8 mouse cellular contexts compared by ENCODE assay signal in the genomic region with DNA sequence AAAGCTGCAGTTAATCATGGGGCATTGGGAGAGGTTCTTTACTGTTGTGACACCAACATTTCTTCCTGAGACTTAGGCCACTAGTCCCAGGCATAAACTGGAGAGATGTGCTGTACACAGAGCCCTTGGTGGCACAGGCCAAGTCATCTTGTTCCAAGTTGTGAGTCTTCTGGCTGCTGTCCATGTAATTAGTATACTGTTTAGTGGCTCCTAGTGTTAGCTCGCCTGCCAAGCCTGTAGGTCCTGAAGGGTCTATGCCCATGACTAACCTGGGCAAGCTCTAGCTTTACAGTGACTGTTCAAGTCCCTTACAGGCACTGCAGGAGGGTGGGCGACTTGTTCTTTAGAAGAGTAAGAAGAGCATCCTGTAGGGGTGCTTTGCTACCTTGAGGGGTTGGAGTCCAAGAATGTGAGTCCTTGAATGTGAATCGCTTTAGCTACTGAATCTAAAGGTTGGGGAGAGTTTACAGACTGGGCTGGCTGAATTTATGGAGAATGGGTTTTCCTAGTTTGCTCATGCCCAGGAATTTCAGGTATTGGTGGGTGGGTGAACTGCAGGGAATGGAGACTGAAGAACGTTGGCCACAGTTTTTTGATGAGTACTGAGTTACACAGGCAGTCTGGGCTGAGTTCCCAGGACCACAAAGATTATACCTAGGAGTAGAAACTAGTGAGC. TPM values are rescaled to one million over a fixed set of nuclear protein-coding genes. Genes with fewer than 3 reads are reported as not detected.
DNase-seq lines count a peak whose midpoint lies in the region; ATAC-seq and TF ChIP-seq lines count a peak whose summit lies in the region.

No protein-coding gene starts in this region.

- H3K36me3 ChIP-seq in heart, embryonic 13.5 days = peaks cover 31% of the 10 kb centered on the region
- H3K36me3 ChIP-seq in MEL (ENCODE audit: control insufficient read depth in 1 of 2, insufficient read depth in 2 of 2, low read length in 2 of 2) = peaks cover 2 to 11% of the 10 kb centered on the region in 2 experiments
- H3K36me3 ChIP-seq in hindbrain, embryonic 12.5 days = peaks cover 27% of the 10 kb centered on the region
- H3K36me3 ChIP-seq in midbrain, embryonic 16.5 days (ENCODE audit: control insufficient read depth, insufficient read depth, low read length) = peaks cover 7% of the 10 kb centered on the region

- peak overlapping the region; percentile 44 for H3K4me2 ChIP-seq in heart, embryonic 13.5 days
- H3K4me2 ChIP-seq in hindbrain, embryonic 12.5 days (replicated peaks) = peak overlapping the region; percentile 36
- no peak overlapping the region for H3K4me2 ChIP-seq in midbrain, embryonic 16.5 days (ENCODE audit: low read length)

- intact Hi-C loops in heart, postnatal 25 days (cut with DNase I) = loop anchor here (5.0 kb wide), 1 partner anchor 154 kb away; no protein-coding TSS in a partner anchor
- intact Hi-C loops in left cerebral cortex, postnatal 14 days (cut with DNase I) = no loop called here

- DNase-seq in heart, postnatal 4 days = no peak
- peak; percentile 74 for DNase-seq in MEL (ENCODE audit: low read depth, low spot score)
- no peak for DNase-seq in thymus, postnatal 0 days (ENCODE audit: low spot score)
- no peak for DNase-seq in heart, postnatal 25 days (ENCODE audit: low spot score)
- DNase-seq in left cerebral cortex, postnatal 14 days (ENCODE audit: low spot score in 2 of 2) = no peak

- no peak for TF ChIP-seq CTCF in MEL (IDR thresholded peaks at IDR 0.05 in 2 of 3, conservative IDR thresholded peaks at IDR 0.05 in 1 of 3; ENCODE audit: control insufficient read depth in 1 of 3, insufficient read depth in 1 of 3, low read depth in 2 of 3, low read length in 3 of 3, poor library complexity in 1 of 3, severe bottlenecking in 1 of 3)

- H3K4me1 ChIP-seq in heart, embryonic 13.5 days = peaks cover 34% of the 10 kb centered on the region
- peaks cover 0 to 8% of the 10 kb centered on the region in 2 experiments; a peak in 2 of 4 replicates for H3K4me1 ChIP-seq in MEL (ENCODE audit: control insufficient read depth in 1 of 2, insufficient read depth in 2 of 2, low read length in 2 of 2)
- peaks cover 29% of the 10 kb centered on the region for H3K4me1 ChIP-seq in hindbrain, embryonic 12.5 days
- H3K4me1 ChIP-seq in midbrain, embryonic 16.5 days (ENCODE audit: control insufficient read depth, insufficient read depth, low read length) = peaks cover 31% of the 10 kb centered on the region

- H3K27me3 ChIP-seq in heart, embryonic 13.5 days (replicated peaks) = no peaks in the 10 kb centered on the region
- no peaks in the 10 kb centered on the region for H3K27me3 ChIP-seq in MEL (ENCODE audit: control insufficient read depth in 1 of 2, insufficient read depth in 2 of 2, low read length in 2 of 2)
- no peaks in the 10 kb centered on the region for H3K27me3 ChIP-seq in hindbrain, embryonic 12.5 days
- H3K27me3 ChIP-seq in midbrain, embryonic 16.5 days (ENCODE audit: control insufficient read depth, insufficient read depth, low read depth, low read length) = no peaks in the 10 kb centered on the region

- no peak for ATAC-seq in heart, embryonic 13.5 days (ENCODE audit: extremely low read depth, insufficient number of reproducible peaks, low FRiP score, low TSS enrichment)
- no peak for ATAC-seq in hindbrain, embryonic 12.5 days (ENCODE audit: low FRiP score)
- ATAC-seq in midbrain, embryonic 16.5 days = no peak

- WGBS in heart, embryonic 13.5 days = 19% methylated on average over 4 of the region's 4 CpGs
- WGBS in hindbrain, embryonic 12.5 days = 24% methylated on average over 4 of the region's 4 CpGs
- 21% methylated on average over 4 of the region's 4 CpGs for WGBS in midbrain, embryonic 16.5 days

- TF ChIP-seq RAD21 in MEL (IDR thresholded peaks at IDR 0.05; ENCODE audit: low read depth, low read length) = no peak

- peak overlapping the region; percentile 69 for H3K27ac ChIP-seq in heart, embryonic 13.5 days (replicated peaks)
- H3K27ac ChIP-seq in MEL (ENCODE audit: control insufficient read depth, low read depth, low read length) = peak overlapping the region; percentile 7
- H3K27ac ChIP-seq in hindbrain, embryonic 12.5 days = peak overlapping the region; percentile 81
- peak overlapping the region; percentile 60 for H3K27ac ChIP-seq in midbrain, embryonic 16.5 days (ENCODE audit: low read length)

- peaks cover 33% of the 10 kb centered on the region for H3K79me2 ChIP-seq in MEL (ENCODE audit: control insufficient read depth, insufficient read depth, low read length, poor library complexity)

- no peaks in the 10 kb centered on the region for H3K9me3 ChIP-seq in heart, embryonic 13.5 days
- H3K9me3 ChIP-seq in MEL (replicated peaks; ENCODE audit: insufficient read depth, low read length) = no peaks in the 10 kb centered on the region
- H3K9me3 ChIP-seq in hindbrain, embryonic 12.5 days (replicated peaks) = no peaks in the 10 kb centered on the region
- H3K9me3 ChIP-seq in midbrain, embryonic 16.5 days (replicated peaks; ENCODE audit: control insufficient read depth, low read length, poor library complexity, severe bottlenecking) = no peaks in the 10 kb centered on the region

- 0 out of 4 replicates have a peak, but pooled peaks of 1 of the 2 experiments have one; percentile 3 for TF ChIP-seq EP300 in MEL (IDR thresholded peaks at IDR 0.05; ENCODE audit: low read depth in 1 of 2, low read length in 2 of 2)

- peak in 1 of 2 experiments; percentile 56; a peak in 1 of 4 replicates for TF ChIP-seq POLR2A in MEL (IDR thresholded peaks at IDR 0.05; ENCODE audit: control insufficient read depth in 1 of 2, insufficient read depth in 1 of 2, low read depth in 1 of 2, low read length in 2 of 2, poor library complexity in 1 of 2)

- peak overlapping the region; percentile 13 for H3K4me3 ChIP-seq in heart, embryonic 13.5 days
- no peak overlapping the region for H3K4me3 ChIP-seq in MEL (ENCODE audit: control insufficient read depth in 1 of 2, insufficient read depth in 1 of 2, low read depth in 2 of 2, low read length in 2 of 2)
- no peak overlapping the region for H3K4me3 ChIP-seq in hindbrain, embryonic 12.5 days
- H3K4me3 ChIP-seq in midbrain, embryonic 16.5 days (ENCODE audit: low read depth, low read length) = no peak overlapping the region

- H3K9ac ChIP-seq in heart, embryonic 13.5 days = peak overlapping the region; percentile 33
- 0 out of 2 replicates have a peak overlapping the region, but pooled peaks have one; percentile 0 for H3K9ac ChIP-seq in MEL (ENCODE audit: control insufficient read depth, low read depth, low read length, poor library complexity, severe bottlenecking)
- peak overlapping the region; percentile 32; the same call in 1 of the 2 replicates for H3K9ac ChIP-seq in hindbrain, embryonic 12.5 days
- H3K9ac ChIP-seq in midbrain, embryonic 16.5 days (ENCODE audit: low read depth, low read length) = peak overlapping the region; percentile 49

TF ChIP-seq in MEL, 35 proteins besides CTCF, POLR2A, EP300 and RAD21 (continues in another document):
- peak; percentile 1; the same call in 1 of the 2 replicates for TF ChIP-seq SMC3 (IDR thresholded peaks at IDR 0.05; ENCODE audit: low read depth, low read length)
- TF ChIP-seq CHD1 (IDR thresholded peaks at IDR 0.05; ENCODE audit: low read depth, low read length) = peak; percentile 46; the same call in 1 of the 2 replicates
- 0 out of 2 replicates have a peak, but pooled peaks have one; percentile 80 for TF ChIP-seq POLR2AphosphoS5 (IDR thresholded peaks at IDR 0.05; ENCODE audit: borderline replicate concordance, low read depth, low read length)
- TF ChIP-seq POLR2AphosphoS2 (IDR thresholded peaks at IDR 0.05; ENCODE audit: low read length) = no peak
- TF ChIP-seq UBTF (IDR thresholded peaks at IDR 0.05; ENCODE audit: borderline replicate concordance, insufficient read depth, low read depth, low read length) = no peak
- no peak for TF ChIP-seq E2F4 (IDR thresholded peaks at IDR 0.05; ENCODE audit: borderline replicate concordance, low read depth, low read length)

RNA-seq across cellular contexts. Expression of a gene that starts 4.5 kb away (rescaled TPM):
- 929 and 934 TPM in 2 replicates for polyA plus RNA-seq in heart, embryonic 13.5 days (2015; fragmentation: Nextera tagmentation; extraction: Ambion mirVana)
- 100 to 1,000 TPM; 724 to 726 TPM for total RNA-seq in heart, postnatal 4 days (2021)
- 3,309 and 3,407 TPM in 2 replicates for total RNA-seq in MEL (2012; rRNA removed)
- 1,000 to 10,000 TPM; 2,419 to 4,891 TPM for polyA plus RNA-seq in MEL (2012; ENCODE audit: insufficient read depth in 1 of 2, insufficient read length in 2 of 2, low read depth in 1 of 2, low replicate concordance in 2 of 2, missing spikeins in 1 of 2)
- polyA plus RNA-seq in hindbrain, embryonic 12.5 days (2016; fragmentation: Nextera tagmentation; extraction: Ambion mirVana) = 2,735 and 2,863 TPM in 2 replicates
- polyA plus RNA-seq in midbrain, embryonic 16.5 days (2015; fragmentation: Nextera tagmentation; extraction: Ambion mirVana) = 1,375 and 1,671 TPM in 2 replicates
- 3,795 and 4,477 TPM in 2 replicates for polyA plus RNA-seq in thymus, postnatal 0 days (2015; fragmentation: Nextera tagmentation; extraction: Ambion mirVana)
- total RNA-seq in heart, postnatal 25 days (2021) = 100 to 1,000 TPM; 231 to 265 TPM
- total RNA-seq in left cerebral cortex, postnatal 14 days (2021) = 100 to 1,000 TPM; 336 to 423 TPM

RNA-seq across cellular contexts. Expression of a gene that starts 51.4 kb away (rescaled TPM):
- polyA plus RNA-seq in heart, embryonic 13.5 days (2015; fragmentation: Nextera tagmentation; extraction: Ambion mirVana) = 60.4 and 66.9 TPM in 2 replicates
- total RNA-seq in heart, postnatal 4 days (2021) = 10 to 100 TPM; 39.4 to 40.5 TPM
- 13.4 and 13.8 TPM in 2 replicates for total RNA-seq in MEL (2012; rRNA removed)
- polyA plus RNA-seq in MEL (2012; ENCODE audit: insufficient read depth in 1 of 2, insufficient read length in 2 of 2, low read depth in 1 of 2, low replicate concordance in 2 of 2, missing spikeins in 1 of 2) = 10 to 100 TPM in 1 of 2 experiments, not detected in 1; 79.9 TPM
- 93.7 and 100 TPM in 2 replicates for polyA plus RNA-seq in hindbrain, embryonic 12.5 days (2016; fragmentation: Nextera tagmentation; extraction: Ambion mirVana)
- 105 and 109 TPM in 2 replicates for polyA plus RNA-seq in midbrain, embryonic 16.5 days (2015; fragmentation: Nextera tagmentation; extraction: Ambion mirVana)
- 52.2 and 55.4 TPM in 2 replicates for polyA plus RNA-seq in thymus, postnatal 0 days (2015; fragmentation: Nextera tagmentation; extraction: Ambion mirVana)
- total RNA-seq in heart, postnatal 25 days (2021) = 10 to 100 TPM; 43.5 to 45.6 TPM
- total RNA-seq in left cerebral cortex, postnatal 14 days (2021) = 10 to 100 TPM; 60.5 to 63.2 TPM

RNA-seq across cellular contexts. Expression of a gene that starts 51.7 kb away (rescaled TPM):
- polyA plus RNA-seq in heart, embryonic 13.5 days (2015; fragmentation: Nextera tagmentation; extraction: Ambion mirVana) = 26.9 and 28.2 TPM in 2 replicates
- total RNA-seq in heart, postnatal 4 days (2021) = 10 to 100 TPM; 13.6 to 14.0 TPM
- 34.3 and 36.0 TPM in 2 replicates for total RNA-seq in MEL (2012; rRNA removed)
- 10 to 100 TPM in 1 of 2 experiments, not detected in 1; 64.8 TPM for polyA plus RNA-seq in MEL (2012; ENCODE audit: insufficient read depth in 1 of 2, insufficient read length in 2 of 2, low read depth in 1 of 2, low replicate concordance in 2 of 2, missing spikeins in 1 of 2)
- 60.2 and 60.6 TPM in 2 replicates for polyA plus RNA-seq in hindbrain, embryonic 12.5 days (2016; fragmentation: Nextera tagmentation; extraction: Ambion mirVana)
- polyA plus RNA-seq in midbrain, embryonic 16.5 days (2015; fragmentation: Nextera tagmentation; extraction: Ambion mirVana) = 63.0 and 64.9 TPM in 2 replicates
- 35.2 and 36.5 TPM in 2 replicates for polyA plus RNA-seq in thymus, postnatal 0 days (2015; fragmentation: Nextera tagmentation; extraction: Ambion mirVana)
- 10 to 100 TPM; 10.1 TPM for total RNA-seq in heart, postnatal 25 days (2021)
- total RNA-seq in left cerebral cortex, postnatal 14 days (2021) = 10 to 100 TPM; 24.8 to 28.7 TPM

Comparison
In these comparisons a context has a peak if more than half of its experiments do, and no peak if none do; other contexts are left out.
1. H3K27ac ChIP-seq: peak in every context shown above with its lines; median percentile 81 in hindbrain, embryonic 12.5 days; 69 in heart, embryonic 13.5 days; 60 in midbrain, embryonic 16.5 days; 7 in MEL.